Mouse (Mus musculus) ES-CJ7 (cell line): Measurements from ENCODE around the gene Auts2.

Experiments used
- DNase-seq: peaks from one replicate; pipeline ENCODE4 v3.0.0; 2011; ENCODE audit warnings: low read depth, low spot score

Gene Auts2

DNA sequence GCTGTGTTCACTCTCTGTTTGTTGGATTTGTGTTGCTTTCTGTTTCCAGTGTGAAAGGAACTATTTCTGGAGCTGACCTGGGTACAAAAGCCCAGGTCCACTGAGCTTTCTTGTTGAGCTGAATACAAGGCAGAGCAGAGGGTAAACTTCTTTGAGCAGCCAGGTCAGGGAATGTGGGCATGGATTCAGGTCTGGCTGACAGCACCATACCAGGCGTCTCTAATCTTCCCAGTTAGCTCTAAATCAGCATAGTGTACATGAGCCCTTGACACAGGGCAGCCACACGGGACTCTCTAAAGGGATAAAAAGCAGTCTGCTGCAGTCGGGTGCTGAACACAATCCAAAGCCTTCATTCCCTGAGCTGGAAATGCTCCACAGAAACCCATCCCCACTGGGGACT is 444.7 kb downstream of the Auts2 start:
- no peak for DNase-seq

DNA sequence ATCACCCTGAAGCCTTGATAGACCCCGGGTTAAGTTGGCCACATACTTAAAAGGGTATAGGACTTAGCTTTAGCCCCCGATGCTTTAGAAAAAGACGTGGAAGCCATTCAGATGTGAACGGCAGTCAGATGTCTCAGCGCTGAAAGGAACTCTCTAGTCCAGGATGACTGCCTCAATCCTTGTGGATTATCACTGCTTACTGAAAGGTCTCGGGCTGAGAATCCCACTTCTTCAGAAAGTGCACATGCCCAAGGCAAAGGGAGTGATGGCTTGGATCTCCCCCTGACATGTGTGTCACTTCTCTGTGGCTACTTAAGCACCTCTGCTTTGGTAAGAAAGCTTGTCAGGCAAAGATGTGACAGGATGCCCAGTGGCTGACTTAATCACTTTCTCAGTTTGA is 450.4 kb downstream of the Auts2 start:
- no peak for DNase-seq

DNA sequence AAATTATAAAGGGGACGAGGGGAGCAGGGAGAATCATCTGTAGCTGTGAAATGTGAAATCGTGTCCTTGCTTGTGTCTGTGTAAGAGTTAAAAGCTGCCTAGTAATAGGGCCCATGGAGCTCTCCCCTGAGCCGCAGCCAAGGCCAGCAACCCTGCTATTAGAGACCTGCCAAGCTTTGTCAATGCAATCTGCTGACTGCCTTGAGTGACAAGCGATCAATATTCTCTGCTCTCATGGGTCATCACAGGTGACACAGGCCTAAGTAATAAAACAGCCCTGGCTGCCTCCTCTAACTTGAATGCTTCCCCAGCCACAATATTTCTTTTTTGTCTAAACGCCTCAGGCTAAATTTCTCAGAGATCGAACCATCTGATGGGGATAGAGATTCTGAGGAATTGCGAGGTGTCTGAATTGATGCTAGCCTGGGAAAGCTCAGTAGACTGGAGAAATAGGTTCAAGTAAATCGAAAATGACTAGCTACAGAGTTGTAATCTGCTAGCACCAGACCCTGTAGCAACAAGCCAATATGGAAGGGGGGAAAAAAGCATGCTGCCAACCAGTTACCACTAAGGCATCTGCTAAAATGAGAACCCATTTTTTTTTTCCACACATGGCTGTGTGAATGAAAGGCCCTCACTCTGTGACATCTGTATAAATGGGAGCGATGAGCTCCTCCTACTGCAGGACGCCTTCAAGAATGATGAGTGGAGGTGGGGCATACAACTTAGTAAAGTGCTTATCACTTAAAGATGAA is 453.5 kb downstream of the Auts2 start:
- DNase-seq: no peak

DNA sequence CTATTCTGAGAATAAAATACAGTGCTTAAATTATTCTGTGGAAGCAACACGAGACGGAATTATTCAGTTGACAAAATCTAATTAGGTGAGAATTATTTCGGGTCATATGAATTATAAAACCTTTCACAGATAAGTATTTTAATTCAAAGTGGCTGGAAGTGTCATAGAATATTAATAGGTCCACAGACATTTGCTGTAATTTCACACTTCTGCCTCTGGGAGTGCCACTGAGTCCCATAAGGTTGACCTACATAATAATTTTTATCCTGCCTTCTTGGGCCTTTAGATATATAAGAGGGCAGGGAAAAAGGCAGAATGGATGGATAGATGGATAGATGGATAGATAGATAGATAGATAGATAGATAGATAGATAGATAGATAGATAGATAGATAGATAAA is 454.6 kb downstream of the Auts2 start:
- DNase-seq: no peak

DNA sequence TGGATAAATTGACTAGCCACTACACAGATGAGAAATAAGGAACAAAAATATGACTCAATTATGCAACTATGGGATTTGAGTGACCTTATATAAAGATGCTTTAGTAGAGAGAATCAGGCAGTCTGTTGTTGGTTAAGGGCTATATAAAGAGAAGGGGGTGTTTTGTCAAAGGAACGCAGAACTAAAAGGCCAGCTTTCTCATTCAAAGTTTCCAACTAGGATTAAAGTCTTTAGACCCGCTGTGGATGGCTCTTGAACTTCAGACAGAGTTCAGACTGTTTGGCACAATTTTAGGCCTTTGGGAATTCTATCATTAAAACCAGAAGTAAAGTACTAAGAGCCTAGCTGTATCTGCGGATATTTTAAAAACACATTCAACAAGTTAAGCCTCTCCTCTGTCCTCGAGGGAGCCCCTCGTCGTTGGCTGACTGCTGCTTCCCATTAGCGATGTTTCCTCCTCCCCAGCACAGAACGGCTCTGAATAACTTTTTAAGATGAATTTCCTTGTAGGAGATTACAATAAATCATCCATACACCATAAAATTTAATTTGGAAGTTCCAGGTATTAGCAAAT is 459.3 kb downstream of the Auts2 start:
- no peak for DNase-seq

- no peak for DNase-seq
These were observed 467.2 kb downstream of the Auts2 start for GRCm38 (mm10) chr5:132075942-132076341.

GRCm38 (mm10) chr5:132074724-132075374 is 468.3 kb downstream of the Auts2 start:
- DNase-seq: no peak

DNA sequence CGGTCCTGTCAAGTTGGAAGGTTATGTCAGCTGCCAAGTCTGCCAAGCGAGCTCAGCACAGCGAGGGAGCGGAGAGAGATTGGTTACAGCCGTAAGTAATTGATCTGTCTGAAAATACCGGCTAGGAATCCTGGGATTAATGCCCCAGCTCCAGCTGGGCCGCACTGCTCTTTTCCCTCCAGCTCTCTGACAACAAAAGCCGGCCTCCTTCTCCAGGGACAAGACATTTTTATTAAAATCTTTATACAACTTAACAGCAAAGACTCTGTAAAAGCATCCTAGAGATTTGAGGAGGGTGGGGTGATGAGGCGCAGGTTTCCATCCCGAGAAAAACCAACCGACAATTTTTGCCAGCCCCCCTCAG is 468.8 kb downstream of the Auts2 start:
- DNase-seq: no peak

DNA sequence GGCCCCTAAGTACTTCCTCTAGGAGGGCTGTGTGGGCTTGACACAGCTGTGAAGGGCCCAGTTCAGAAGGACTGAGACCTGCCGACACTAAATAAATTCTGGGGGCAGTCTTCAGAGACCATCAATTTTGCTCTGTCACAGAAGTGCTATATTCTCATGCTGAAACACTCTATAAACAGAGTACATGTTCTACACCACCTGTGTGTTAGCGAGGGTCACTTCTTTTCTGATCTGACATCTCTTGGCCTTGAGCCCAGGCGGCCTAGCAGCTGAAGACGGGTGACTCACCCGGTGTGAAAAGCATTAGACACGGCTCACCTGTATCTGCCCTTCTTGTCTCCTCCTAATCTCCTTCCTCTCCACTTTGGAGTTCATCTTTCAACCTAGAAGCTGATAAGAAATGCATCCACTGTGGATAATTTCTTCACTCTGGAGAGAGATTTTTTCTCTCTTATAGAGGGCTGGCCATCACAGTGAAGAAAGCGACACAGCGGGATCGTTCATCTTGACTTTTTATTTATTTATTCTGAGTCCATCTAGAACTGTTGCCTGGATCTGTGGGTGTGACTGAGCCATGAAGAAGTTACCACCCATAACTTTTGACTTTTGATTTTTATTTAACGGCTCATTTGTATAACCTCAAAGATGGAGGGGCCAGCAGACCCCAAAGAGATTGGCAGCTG is 469.3 kb downstream of the Auts2 start:
- no peak for DNase-seq

GRCm38 (mm10) chr5:132072356-132072755 is 470.8 kb downstream of the Auts2 start:
- DNase-seq: no peak

DNA sequence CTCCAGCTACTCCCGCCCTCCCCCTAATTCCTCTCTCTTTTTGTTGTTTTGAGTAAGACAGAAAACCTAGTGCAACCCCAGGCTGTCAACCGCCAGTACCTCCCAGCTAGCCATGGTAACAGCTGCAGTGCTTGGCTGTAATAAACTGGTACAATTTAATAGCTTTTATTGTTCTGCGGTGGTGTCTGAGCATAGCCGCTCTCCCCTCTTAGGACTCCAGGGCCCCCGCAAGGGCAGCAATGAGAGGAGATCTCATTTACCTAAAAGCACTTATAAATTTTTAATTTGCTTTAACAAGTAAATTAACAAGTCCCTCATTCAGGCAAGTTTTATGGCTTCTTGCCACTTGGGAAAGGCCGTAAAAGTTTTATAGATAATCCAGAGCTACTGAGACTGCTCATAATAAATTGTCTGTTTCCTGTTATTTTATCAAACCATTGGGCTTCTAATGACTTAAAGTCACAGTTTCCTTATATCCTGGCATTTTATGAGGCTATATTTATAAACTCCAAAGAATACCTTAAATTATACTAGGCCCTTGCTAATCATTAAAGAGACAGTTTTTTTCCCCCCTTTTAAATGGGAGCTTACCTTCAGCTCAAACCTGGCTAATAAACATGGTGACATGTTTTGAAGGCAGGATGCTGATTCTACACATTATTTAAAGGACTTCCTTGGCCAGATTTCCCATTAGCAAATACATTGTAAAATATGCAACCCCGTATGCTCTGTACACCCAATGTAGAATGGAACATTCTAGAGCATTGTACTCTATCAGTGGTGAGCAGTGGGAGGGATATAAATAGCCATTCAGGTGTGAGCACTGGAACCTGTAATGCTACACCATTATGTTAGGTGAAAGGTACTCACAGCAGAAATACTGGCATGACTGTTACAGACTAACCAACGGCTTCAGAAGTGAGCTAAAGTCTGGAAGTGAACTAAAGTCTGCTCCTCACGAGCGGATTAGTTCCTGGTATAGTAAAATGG is 475.1 kb downstream of the Auts2 start:
- no peak for DNase-seq

GRCm38 (mm10) chr5:132060116-132060515 is 483.0 kb downstream of the Auts2 start:
- peak; percentile 41 for DNase-seq

GRCm38 (mm10) chr5:132052637-132053036 is 490.5 kb downstream of the Auts2 start:
- DNase-seq: no peak

DNA sequence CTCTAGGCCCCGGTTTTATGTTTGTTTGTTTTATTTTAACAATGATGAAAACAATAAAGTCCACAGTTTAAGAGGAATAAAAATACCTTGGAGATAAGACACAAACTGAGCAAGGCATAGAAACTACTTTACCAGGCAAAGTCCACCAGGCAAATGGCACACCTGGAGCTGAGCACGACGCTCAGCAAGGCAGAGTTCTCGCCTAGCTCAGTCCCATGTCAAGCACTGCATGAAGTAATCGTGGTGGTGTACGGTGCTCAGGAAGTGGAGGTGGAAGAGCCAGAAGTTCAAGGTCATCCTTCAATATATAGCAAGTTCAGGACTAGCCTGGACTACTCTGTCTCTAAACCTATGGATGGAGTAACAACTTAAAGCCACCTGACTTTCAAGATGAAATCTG is 503.6 kb downstream of the Auts2 start:
- DNase-seq: no peak

DNA sequence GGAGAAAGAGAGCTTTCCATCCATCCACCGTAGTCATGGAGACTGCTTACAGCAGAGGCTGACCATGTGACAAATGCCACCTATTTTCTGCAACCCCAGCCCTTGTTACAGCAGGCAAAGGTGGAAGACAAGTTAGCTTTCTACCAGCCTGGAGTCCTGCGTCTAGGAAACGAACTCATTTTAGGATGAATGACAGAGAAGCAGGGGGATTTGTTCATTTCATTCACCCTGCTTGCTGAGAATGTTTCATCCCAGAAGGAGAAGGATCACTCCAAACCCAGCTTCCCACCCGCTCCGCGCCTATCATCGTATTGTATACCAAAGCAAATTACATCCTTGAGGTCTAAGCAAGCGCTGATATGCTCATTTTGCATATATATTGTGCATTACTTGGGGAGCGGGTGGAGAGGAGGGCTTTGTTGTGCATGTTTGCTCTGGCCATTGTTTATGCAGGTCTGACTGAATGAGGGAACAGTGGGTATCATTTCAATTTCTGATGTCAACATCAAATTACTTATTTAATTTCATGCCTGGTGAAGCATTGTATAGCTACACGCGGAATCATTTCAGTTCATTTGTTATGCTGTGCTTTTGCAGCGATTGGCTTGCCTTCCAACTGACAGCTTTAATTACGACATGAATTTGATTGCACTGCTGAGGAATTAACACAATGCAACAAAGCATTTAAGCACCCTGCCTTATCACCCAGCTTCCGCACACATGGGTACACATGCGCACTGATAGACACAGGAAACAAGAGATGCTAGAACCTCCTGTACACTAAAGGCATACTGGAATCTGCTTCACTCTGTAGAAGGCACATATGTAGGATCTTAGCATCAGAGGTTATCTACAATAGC is 509.4 kb downstream of the Auts2 start:
- no peak for DNase-seq

DNA sequence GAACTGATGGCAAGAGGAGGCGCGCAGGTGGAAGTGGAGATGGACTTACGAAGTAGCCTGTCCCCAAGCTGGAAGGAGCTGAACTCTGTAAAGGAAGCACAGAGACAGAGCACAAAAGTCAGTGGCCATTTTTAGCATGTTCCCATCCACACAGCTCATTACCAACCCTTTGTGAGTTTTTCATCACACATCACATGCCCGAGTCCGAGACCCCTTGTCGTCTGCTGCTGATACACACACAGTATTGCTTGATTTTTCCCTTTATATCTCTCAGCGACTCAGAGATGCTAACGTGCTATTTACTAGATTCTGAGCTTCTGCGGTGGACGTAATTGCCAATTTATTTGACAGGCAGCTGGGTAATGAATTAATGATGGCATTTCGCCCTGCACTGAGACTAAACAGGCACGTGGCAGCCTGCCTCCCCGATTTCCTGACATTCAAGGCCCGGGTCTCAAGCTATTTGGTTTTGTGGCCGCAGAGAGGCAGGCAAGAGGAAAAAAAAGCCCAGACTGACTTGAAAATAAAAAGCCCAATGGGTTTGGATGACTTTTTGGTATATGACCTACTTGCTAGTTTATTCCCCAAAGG is 512.1 kb downstream of the Auts2 start:
- DNase-seq: no peak

DNA sequence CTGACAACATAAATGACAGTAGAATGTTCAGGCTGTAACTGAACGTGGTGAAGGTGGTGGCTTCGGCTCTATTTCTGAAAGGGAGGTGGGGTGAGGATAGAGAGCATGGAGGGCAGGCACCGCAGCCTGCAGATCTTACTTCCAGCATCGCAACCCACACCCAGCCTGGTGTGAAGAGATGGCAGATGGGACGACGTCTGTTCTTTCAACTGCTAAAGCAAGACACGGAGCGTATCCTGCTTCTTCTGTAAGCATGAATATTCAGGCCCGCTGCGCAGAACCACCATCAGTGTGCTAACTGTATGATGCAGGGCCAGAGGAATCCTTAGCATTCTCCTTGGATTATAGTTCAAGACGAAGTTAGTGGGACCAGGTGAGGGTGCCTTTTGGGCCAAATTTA is 513.5 kb downstream of the Auts2 start:
- no peak for DNase-seq

- DNase-seq: no peak
These were observed 514.1 kb downstream of the Auts2 start for GRCm38 (mm10) chr5:132029038-132029437.

GRCm38 (mm10) chr5:132027859-132028498 is 515.2 kb downstream of the Auts2 start:
- no peak for DNase-seq

DNA sequence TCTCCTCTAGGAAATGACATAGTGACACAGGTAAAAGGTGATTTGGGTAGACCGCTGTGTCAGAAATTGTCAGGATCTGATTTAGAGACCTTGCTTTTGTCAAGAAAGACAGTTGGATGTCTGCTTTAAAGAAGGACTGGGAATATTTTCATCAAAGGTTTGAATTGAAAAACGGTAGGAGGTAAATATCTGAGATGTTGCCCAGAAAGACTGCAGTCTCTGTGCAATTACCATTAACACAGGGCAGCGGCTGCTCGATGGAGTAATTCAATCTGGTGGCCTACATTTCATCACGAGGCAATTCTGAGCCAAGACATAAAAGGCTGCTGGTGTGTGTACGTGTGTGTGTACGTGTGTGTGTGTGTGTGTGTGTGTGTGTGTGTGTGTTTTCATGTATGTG is 529.8 kb downstream of the Auts2 start:
- no peak for DNase-seq
